Mouse (Mus musculus): ENCODE measurements at regions not wholly inside any gene's neighbourhood (a gene's known extent, or its start where the extent isn't known, plus 50 kb on each side); places are given as distances from the start of the nearest gene placed in this dataset.

- TF ChIP-seq CTCF (conservative IDR thresholded peaks at IDR 0.05 in 1 of 2, IDR thresholded peaks at IDR 0.05 in 1 of 2; ENCODE audit: low read depth in 2 of 2, low read length in 2 of 2) (no peak), POLR2A (IDR thresholded peaks at IDR 0.05; ENCODE audit: low read depth, low read length) (no peak), MAX (IDR thresholded peaks at IDR 0.05; ENCODE audit: low read length) (no peak), MEF2A (IDR thresholded peaks at IDR 0.05; ENCODE audit: borderline replicate concordance, low read depth, low read length) (no peak), ZC3H11A (IDR thresholded peaks at IDR 0.05; ENCODE audit: low read depth, low read length) (no peak)
Observed at GRCm38 (mm10) chr8:26864571-26864970, 112.6 kb upstream of the Zfp703 start.
